Mouse (Mus musculus) G1E (cell line): ENCODE results near the gene Insm1. TPM values are rescaled to one million over a fixed set of nuclear protein-coding genes. Genes with fewer than 3 reads are reported as not detected.
A peak's percentile ranks its signal among the peaks of the same experiment; 100 is the strongest.

Experiments used
- ATAC-seq: 2 replicates; pipeline ENCODE4 v1.8.0; 2016; ENCODE audit warnings: mild to moderate bottlenecking; ENCODE audit not compliant: insufficient number of reproducible peaks, poor library complexity, low FRiP score, severe bottlenecking; ENCODE audit errors: extremely low read depth
- DNase-seq: peaks from one replicate; pipeline ENCODE4 v3.0.0; 2012; ENCODE audit warnings: low spot score
- H3K27me3 ChIP-seq: 2 replicates; pipeline ENCODE4 v1.6.1; 2012; ENCODE audit warnings: mild to moderate bottlenecking, low read length, inconsistent platforms; ENCODE audit not compliant: insufficient read depth
- H3K36me3 ChIP-seq: replicated peaks from 2 replicates; pipeline ENCODE3; 2012; ENCODE audit warnings: mild to moderate bottlenecking, inconsistent platforms
- H3K4me1 ChIP-seq: 2 replicates; pipeline ENCODE4 v1.6.1; 2012; ENCODE audit warnings: low read depth, low read length, inconsistent platforms, mixed read lengths; ENCODE audit not compliant: insufficient read depth
- H3K4me3 ChIP-seq: 2 replicates; pipeline ENCODE4 v1.5.1; 2012; ENCODE audit warnings: low read depth, mild to moderate bottlenecking, inconsistent platforms, low read length, moderate library complexity, mixed read lengths
- H3K9me3 ChIP-seq: replicated peaks from 2 replicates; pipeline ENCODE4 v1.6.1; 2012; ENCODE audit warnings: inconsistent platforms
- CTCF ChIP-seq: IDR thresholded peaks from 2 replicates; pipeline ENCODE4 v1.5.1; 2012; ENCODE audit warnings: low read depth, low read length, inconsistent platforms, mixed read lengths
- GATA1 ChIP-seq: IDR thresholded peaks from 2 replicates; pipeline ENCODE4 v1.6.1; 2012; ENCODE audit warnings: borderline replicate concordance, low read length, inconsistent platforms, mixed read lengths
- GATA2 ChIP-seq: IDR thresholded peaks from 2 replicates; pipeline ENCODE4 v1.6.1; 2012; ENCODE audit warnings: low read depth, low read length, inconsistent platforms, borderline replicate concordance
- POLR2AphosphoS5 ChIP-seq: IDR thresholded peaks from 2 replicates; pipeline ENCODE4 v1.6.1; 2012; ENCODE audit warnings: low read depth, low read length, inconsistent platforms; ENCODE audit not compliant: insufficient replicate concordance
- TAL1 ChIP-seq: conservative IDR thresholded peaks from 2 replicates; pipeline ENCODE4 v1.6.1; 2012; ENCODE audit warnings: low read depth, low read length, inconsistent platforms, mixed read lengths
- polyA plus RNA-seq: library from polyadenylated mRNA; stranded (reverse); fragments of >175 nt; gene quantifications from 2 replicates; pipeline ENCODE4 v1.2.3, GENCODE M21; 2012
- total RNA-seq, 2 experiments: library from RNA; stranded (forward) in 1 of 2; stranded (reverse) in 1 of 2; fragments of 200-1000 nt in 1 of 2; fragments of >200 nt in 1 of 2; fragmentation: Nextera tagmentation in 1 of 2; gene quantifications; 2 replicates each; pipeline ENCODE4 v1.2.3; 2014 to 2017

Insm1 gene
- total and polyA plus RNA-seq, 3 experiments: 0.05 TPM; not detected in 2

GRCm38 (mm10) chr2:146258736-146259469, 37.2 kb downstream of the Insm1 start:
- H3K9me3 ChIP-seq: no peaks in the 10 kb centered on the region
- peak; percentile 90 for ATAC-seq
- peaks cover 5% of the 10 kb centered on the region; the same call in 1 of the 2 replicates for H3K4me1 ChIP-seq
- peaks cover 22% of the 10 kb centered on the region for H3K36me3 ChIP-seq
- H3K27me3 ChIP-seq: no peaks in the 10 kb centered on the region
- DNase-seq: no peak
- peak; percentile 27; the same call in 1 of the 2 replicates for TF ChIP-seq TAL1
- no peak for TF ChIP-seq CTCF
- H3K4me3 ChIP-seq: no peak overlapping the region

GRCm38 (mm10) chr2:146259787-146260560, 38.3 kb downstream of the Insm1 start:
- no peaks in the 10 kb centered on the region for H3K27me3 ChIP-seq
- peaks cover 21% of the 10 kb centered on the region for H3K36me3 ChIP-seq
- TF ChIP-seq GATA1 (no peak), POLR2AphosphoS5 (no peak), TAL1 (no peak), CTCF (no peak)
- DNase-seq: no peak
- peaks cover 5% of the 10 kb centered on the region; the same call in 1 of the 2 replicates for H3K4me1 ChIP-seq
- ATAC-seq: no peak
- no peak overlapping the region for H3K4me3 ChIP-seq
- H3K9me3 ChIP-seq: no peaks in the 10 kb centered on the region

- Histone ChIP-seq H3K4me3 (no peak overlapping the region), H3K4me1 (peaks cover 5% of the 10 kb centered on the region; the same call in 1 of the 2 replicates), H3K9me3 (no peaks in the 10 kb centered on the region), H3K36me3 (peaks cover 19% of the 10 kb centered on the region), H3K27me3 (no peaks in the 10 kb centered on the region)
- DNase-seq: no peak
- no peak for TF ChIP-seq GATA1
- TF ChIP-seq POLR2AphosphoS5: no peak
- no peak for TF ChIP-seq TAL1
- TF ChIP-seq CTCF: no peak
- TF ChIP-seq GATA2: no peak
- no peak for ATAC-seq
Observed at GRCm38 (mm10) chr2:146261146-146261545, 39.4 kb downstream of the Insm1 start.

GRCm38 (mm10) chr2:146262215-146262614, 40.5 kb downstream of the Insm1 start:
- TF ChIP-seq TAL1: no peak
- TF ChIP-seq CTCF: no peak
- no peak for TF ChIP-seq POLR2AphosphoS5
- no peak for TF ChIP-seq GATA2
- no peak for TF ChIP-seq GATA1
- no peaks in the 10 kb centered on the region for H3K9me3 ChIP-seq
- peaks cover 17% of the 10 kb centered on the region for H3K36me3 ChIP-seq
- no peak overlapping the region for H3K4me3 ChIP-seq
- peaks cover 5% of the 10 kb centered on the region; the same call in 1 of the 2 replicates for H3K4me1 ChIP-seq
- H3K27me3 ChIP-seq: no peaks in the 10 kb centered on the region
- DNase-seq: no peak
- ATAC-seq: no peak

- no peak for ATAC-seq
Observed at GRCm38 (mm10) chr2:146262966-146263365, 41.2 kb downstream of the Insm1 start.

GRCm38 (mm10) chr2:146265045-146265444, 43.3 kb downstream of the Insm1 start:
- Histone ChIP-seq H3K36me3 (peaks cover 24% of the 10 kb centered on the region), H3K27me3 (no peaks in the 10 kb centered on the region), H3K4me3 (no peak overlapping the region), H3K9me3 (no peaks in the 10 kb centered on the region), H3K4me1 (no peaks in the 10 kb centered on the region)
- DNase-seq (peak; percentile 4), ATAC-seq (no peak)
- TF ChIP-seq POLR2AphosphoS5 (no peak), GATA2 (no peak), GATA1 (no peak), TAL1 (no peak), CTCF (no peak)

More at GRCm38 (mm10) chr2:146262966-146263365, 41.2 kb downstream of the Insm1 start:
- no peak overlapping the region for H3K4me3 ChIP-seq
- no peak for DNase-seq
- TF ChIP-seq TAL1 (no peak), GATA1 (no peak), GATA2 (no peak), CTCF (no peak), POLR2AphosphoS5 (no peak)
- H3K9me3 ChIP-seq: no peaks in the 10 kb centered on the region
- H3K36me3 ChIP-seq: peaks cover 15% of the 10 kb centered on the region
- no peaks in the 10 kb centered on the region for H3K27me3 ChIP-seq
- peaks cover 5% of the 10 kb centered on the region; the same call in 1 of the 2 replicates for H3K4me1 ChIP-seq
